Mouse (Mus musculus): ENCODE data around the gene Zbtb38.

DNA sequence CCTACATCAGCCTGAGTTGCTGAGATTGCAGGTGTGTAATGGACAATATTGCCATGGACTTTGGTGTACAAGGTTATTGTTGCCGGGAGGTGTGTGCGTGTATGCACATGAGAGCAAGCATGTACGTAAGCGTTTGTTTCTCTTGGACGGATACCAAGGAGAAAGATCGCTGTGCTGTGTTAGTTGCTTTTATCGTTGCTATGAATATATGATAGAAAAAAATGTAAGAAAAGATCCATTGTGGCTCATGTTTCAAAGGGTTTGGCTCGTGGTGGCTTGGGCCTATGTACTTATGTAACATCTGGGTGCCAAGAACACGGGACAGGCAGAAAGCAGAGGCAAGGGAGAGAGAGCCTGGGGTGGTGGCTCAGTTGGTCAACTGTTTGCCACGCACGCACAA lies 3.1 kb upstream of the Zbtb38 start:
- no peak for TF ChIP-seq POLR2A (IDR thresholded peaks at IDR 0.05; ENCODE audit: borderline replicate concordance, control insufficient read depth, low read depth, low read length)
- TF ChIP-seq CTCF (IDR thresholded peaks at IDR 0.05; ENCODE audit: control insufficient read depth, insufficient read depth, low read length), result no peak
